In genomic region chr12:84752131-84752977, GRCm38 (mm10) we compare ENCODE assay signal across 9 mouse cellular contexts. TPM values are rescaled to one million over a fixed set of nuclear protein-coding genes. Genes with fewer than 3 reads are reported as not detected.
DNase-seq lines count a peak whose midpoint lies in the region; ATAC-seq lines count a peak whose summit lies in the region.
"Had no signal": no experiment of that assay in that cellular context is flagged by ENCODE, and none has a peak within 500 bp of the region (broad histone marks: within the 10 kb centered on the region; RNA-seq: fewer than 3 reads in every experiment).

No protein-coding gene starts in this region.

- no peaks in the 10 kb centered on the region for H3K9me3 ChIP-seq in forebrain, embryonic 13.5 days (replicated peaks)
- H3K9me3 ChIP-seq in neural tube, embryonic 15.5 days (replicated peaks) = no peaks in the 10 kb centered on the region
- H3K9me3 ChIP-seq: liver, embryonic 13.5 days had no signal

- H3K4me3 ChIP-seq in forebrain, embryonic 13.5 days = no peak overlapping the region
- no peak overlapping the region for H3K4me3 ChIP-seq in neural tube, embryonic 15.5 days (replicated peaks)
- H3K4me3 ChIP-seq: liver, embryonic 13.5 days had no signal

- H3K27me3 ChIP-seq in forebrain, embryonic 13.5 days = no peaks in the 10 kb centered on the region
- no peaks in the 10 kb centered on the region for H3K27me3 ChIP-seq in neural tube, embryonic 15.5 days (replicated peaks)
- H3K27me3 ChIP-seq: liver, embryonic 13.5 days had no signal

- H3K4me1 ChIP-seq in forebrain, embryonic 13.5 days = peaks cover 32% of the 10 kb centered on the region
- H3K4me1 ChIP-seq in neural tube, embryonic 15.5 days = peaks cover 20% of the 10 kb centered on the region
- H3K4me1 ChIP-seq: liver, embryonic 13.5 days had no signal

- peak; percentile 95 for DNase-seq in heart, adult 11 months
- DNase-seq in heart, postnatal 4 days = no peak
- DNase-seq in brain, adult 2 months (ENCODE audit: low read depth, low spot score) = peak; percentile 88
- DNase-seq in left cerebral cortex, postnatal 4 days = peak; percentile 80
- no peak for DNase-seq in yolk sac, embryonic 10.5 days (ENCODE audit: low spot score)
- DNase-seq: liver, embryonic 13.5 days had no signal

- peak overlapping the region; percentile 28; the same call in 1 of the 2 replicates for H3K4me2 ChIP-seq in forebrain, embryonic 13.5 days
- H3K4me2 ChIP-seq in neural tube, embryonic 15.5 days = no peak overlapping the region
- H3K4me2 ChIP-seq: liver, embryonic 13.5 days had no signal

- ATAC-seq in forebrain, embryonic 13.5 days = peak; percentile 75
- peak; percentile 58; the same call in 1 of the 2 replicates for ATAC-seq in neural tube, embryonic 15.5 days (ENCODE audit: low FRiP score)
- no peak for ATAC-seq in activated CD4-positive, CD25-positive, alpha-beta regulatory T cell, adult 4 months

- no peak overlapping the region for H3K9ac ChIP-seq in forebrain, embryonic 13.5 days
- no peak overlapping the region for H3K9ac ChIP-seq in neural tube, embryonic 15.5 days (replicated peaks)
- H3K9ac ChIP-seq: liver, embryonic 13.5 days had no signal

- WGBS in forebrain, embryonic 13.5 days = 32% methylated on average over 14 of the region's 14 CpGs
- WGBS in neural tube, embryonic 15.5 days = 18% methylated on average over 14 of the region's 14 CpGs

- intact Hi-C loops in left cerebral cortex, postnatal 4 days (cut with DNase I) = loop anchor here (10.0 kb wide), 1 partner anchor 278 kb away; no protein-coding TSS in a partner anchor

- H3K27ac ChIP-seq in forebrain, embryonic 13.5 days = peak overlapping the region; percentile 67
- peak overlapping the region; percentile 70 for H3K27ac ChIP-seq in neural tube, embryonic 15.5 days (replicated peaks)
- H3K27ac ChIP-seq: liver, embryonic 13.5 days had no signal

- H3K36me3 ChIP-seq in forebrain, embryonic 13.5 days (ENCODE audit: poor library complexity, severe bottlenecking) = peaks cover 19% of the 10 kb centered on the region
- peaks cover 11% of the 10 kb centered on the region; the same call in 1 of the 2 replicates for H3K36me3 ChIP-seq in neural tube, embryonic 15.5 days

RNA-seq across cellular contexts. Expression of gene Npc2, which starts 20.6 kb away (rescaled TPM):
- total RNA-seq in heart, postnatal 4 days (2021) = 10 to 100 TPM; 42.6 to 45.3 TPM
- 85.8 and 89.8 TPM in 2 replicates for polyA plus RNA-seq in forebrain, embryonic 13.5 days (2015; fragmentation: Nextera tagmentation; extraction: Ambion mirVana)
- total RNA-seq in left cerebral cortex, postnatal 4 days (2021) = 10 to 100 TPM; 35.4 to 35.7 TPM
- 54.1 and 57.7 TPM in 2 replicates for polyA plus RNA-seq in neural tube, embryonic 15.5 days (2015; fragmentation: Nextera tagmentation; extraction: Ambion mirVana)
- polyA plus RNA-seq in activated CD4-positive, CD25-positive, alpha-beta regulatory T cell, adult 4 months (2017; shearing (Covaris generic)) = 100 to 1,000 TPM; 151 to 166 TPM

RNA-seq across cellular contexts. Expression of gene Isca2, which starts 20.7 kb away (rescaled TPM):
- 10 to 100 TPM; 72.9 to 75.3 TPM for total RNA-seq in heart, postnatal 4 days (2021)
- 168 and 171 TPM in 2 replicates for polyA plus RNA-seq in forebrain, embryonic 13.5 days (2015; fragmentation: Nextera tagmentation; extraction: Ambion mirVana)
- total RNA-seq in left cerebral cortex, postnatal 4 days (2021) = 10 to 100 TPM; 40.8 to 43.3 TPM
- 134 and 144 TPM in 2 replicates for polyA plus RNA-seq in neural tube, embryonic 15.5 days (2015; fragmentation: Nextera tagmentation; extraction: Ambion mirVana)
- 100 to 1,000 TPM in 1 of 2 experiments, 10 to 100 TPM in 1; 96.4 to 138 TPM for polyA plus RNA-seq in activated CD4-positive, CD25-positive, alpha-beta regulatory T cell, adult 4 months (2017; shearing (Covaris generic))

RNA-seq across cellular contexts. Expression of gene Syndig1l, which starts 53.7 kb away (rescaled TPM):
- not detected for total RNA-seq in heart, postnatal 4 days (2021)
- polyA plus RNA-seq in forebrain, embryonic 13.5 days (2015; fragmentation: Nextera tagmentation; extraction: Ambion mirVana) = 0.72 and 1.4 TPM in 2 replicates
- total RNA-seq in left cerebral cortex, postnatal 4 days (2021) = 10 to 100 TPM; 36.9 to 47.9 TPM
- 7.3 and 10.2 TPM in 2 replicates for polyA plus RNA-seq in neural tube, embryonic 15.5 days (2015; fragmentation: Nextera tagmentation; extraction: Ambion mirVana)
- not detected for polyA plus RNA-seq in activated CD4-positive, CD25-positive, alpha-beta regulatory T cell, adult 4 months (2017; shearing (Covaris generic))

Comparison
In these comparisons a context has a peak if more than half of its experiments do, and no peak if none do; other contexts are left out.
1. DNase-seq: peak in heart, adult 11 months (single experiment), brain, adult 2 months (single experiment) and left cerebral cortex, postnatal 4 days (single experiment); none in heart, postnatal 4 days (single experiment) and yolk sac, embryonic 10.5 days (single experiment).